Mouse (Mus musculus) embryonic facial prominence, embryonic 12.5 days (tissue): ENCODE results near the gene Col1a2. TPM values are rescaled to one million over a fixed set of nuclear protein-coding genes. Genes with fewer than 3 reads are reported as not detected.

Experiments used
- ATAC-seq: fragments of 200-750 bp; cut with Nextera tagmentation; 2 replicates; pipeline ENCODE4 v1.8.0; 2017; ENCODE audit not compliant: insufficient number of reproducible peaks, insufficient read depth, low FRiP score, low TSS enrichment
- H3K27ac ChIP-seq: fragments of 300-500 bp; sonication (generic); 2 replicates; pipeline ENCODE4 v1.5.1; 2016; ENCODE audit warnings: mild to moderate bottlenecking
- H3K27me3 ChIP-seq: fragments of 300-500 bp; sonication (generic); 2 replicates; pipeline ENCODE4 v1.6.1; 2016; ENCODE audit warnings: mild to moderate bottlenecking, moderate library complexity
- H3K36me3 ChIP-seq: fragments of 300-500 bp; sonication (generic); 2 replicates; pipeline ENCODE4 v1.6.1; 2016; ENCODE audit warnings: mild to moderate bottlenecking
- H3K4me1 ChIP-seq: fragments of 300-500 bp; sonication (generic); 2 replicates; pipeline ENCODE4 v1.6.1; 2016
- H3K4me2 ChIP-seq: fragments of 300-500 bp; sonication (generic); replicated peaks from 2 replicates; pipeline ENCODE4 v1.6.1; 2016; ENCODE audit warnings: mild to moderate bottlenecking, moderate library complexity
- H3K4me3 ChIP-seq: fragments of 300-500 bp; sonication (generic); 2 replicates; pipeline ENCODE4 v1.5.1; 2016; ENCODE audit warnings: mild to moderate bottlenecking
- H3K9ac ChIP-seq: fragments of 300-500 bp; sonication (generic); 2 replicates; pipeline ENCODE4 v1.6.1; 2016; ENCODE audit warnings: mild to moderate bottlenecking, moderate library complexity
- H3K9me3 ChIP-seq: fragments of 300-500 bp; sonication (generic); 2 replicates; pipeline ENCODE4 v1.6.1; 2016; ENCODE audit warnings: mild to moderate bottlenecking, moderate library complexity
- WGBS: fragments of 180-500 bp; shearing (Covaris S2); methylation state at CpG from one replicate; pipeline ENCODE4 v1.1.7; 2016; 5-methylcytosine and 5-hydroxymethylcytosine counted together
- polyA plus RNA-seq: library from polyadenylated mRNA; unstranded; fragments of >200 nt; fragmentation: Nextera tagmentation; extraction: Ambion mirVana; gene quantifications from 2 replicates; pipeline ENCODE4 v1.2.1, GENCODE M21; 2016

The Col1a2 gene
- polyA plus RNA-seq, 1 experiment from 2014 or later, result 672 TPM

DNA sequence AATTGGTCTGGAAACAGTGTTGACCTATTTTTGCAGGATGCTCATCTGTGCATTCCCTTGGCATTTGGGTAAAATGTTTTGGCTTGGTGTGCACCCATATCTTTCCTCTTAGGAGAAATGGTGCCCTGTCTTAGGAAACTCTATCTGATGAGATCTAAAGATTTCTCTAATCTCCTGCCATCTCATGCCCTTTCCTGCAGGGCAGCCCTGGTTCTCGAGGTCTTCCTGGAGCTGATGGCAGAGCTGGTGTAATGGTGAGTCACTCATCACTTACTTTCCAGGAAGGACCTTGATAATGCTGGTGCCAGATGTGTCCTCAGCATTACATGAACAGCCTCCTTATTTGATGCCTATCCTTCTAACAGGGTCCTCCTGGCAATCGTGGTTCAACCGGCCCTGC, 16.4 kb downstream of the Col1a2 start:
- no peak overlapping the region for H3K27ac ChIP-seq
- H3K9ac ChIP-seq, result no peak overlapping the region
- no peak overlapping the region for H3K4me3 ChIP-seq
- H3K4me1 ChIP-seq, result no peaks in the 10 kb centered on the region
- no peak overlapping the region for H3K4me2 ChIP-seq
- H3K27me3 ChIP-seq, result no peaks in the 10 kb centered on the region
- no peaks in the 10 kb centered on the region for H3K9me3 ChIP-seq
- peaks cover 72% of the 10 kb centered on the region for H3K36me3 ChIP-seq
- no peak for ATAC-seq
- WGBS, result 78% methylated on average over 3 of the region's 3 CpGs

DNA sequence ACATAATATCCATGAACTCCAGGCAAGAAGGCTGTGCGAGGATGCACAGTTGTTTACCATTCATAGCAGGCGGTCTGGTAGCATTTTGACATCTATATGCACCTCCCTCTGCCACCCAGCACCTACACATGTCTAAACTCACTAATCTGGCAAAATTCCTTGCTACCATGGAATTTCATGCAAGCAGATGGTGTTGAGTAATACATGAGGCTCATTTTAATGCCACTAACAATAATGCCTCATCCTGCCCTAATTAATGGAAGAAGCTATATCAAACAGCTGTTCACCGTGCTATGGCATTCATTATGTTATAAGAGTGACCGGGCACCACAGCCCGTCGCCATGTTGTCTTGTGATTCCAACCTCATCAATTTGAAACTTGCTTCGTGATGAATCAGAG, 23.8 kb downstream of the Col1a2 start:
- Histone ChIP-seq H3K36me3 (peaks cover 75% of the 10 kb centered on the region), H3K9ac (no peak overlapping the region), H3K4me2 (no peak overlapping the region), H3K4me3 (no peak overlapping the region), H3K4me1 (no peaks in the 10 kb centered on the region), H3K9me3 (no peaks in the 10 kb centered on the region), H3K27me3 (no peaks in the 10 kb centered on the region), H3K27ac (no peak overlapping the region)
- 89% methylated on average over 7 of the region's 7 CpGs for WGBS
- no peak for ATAC-seq

DNA sequence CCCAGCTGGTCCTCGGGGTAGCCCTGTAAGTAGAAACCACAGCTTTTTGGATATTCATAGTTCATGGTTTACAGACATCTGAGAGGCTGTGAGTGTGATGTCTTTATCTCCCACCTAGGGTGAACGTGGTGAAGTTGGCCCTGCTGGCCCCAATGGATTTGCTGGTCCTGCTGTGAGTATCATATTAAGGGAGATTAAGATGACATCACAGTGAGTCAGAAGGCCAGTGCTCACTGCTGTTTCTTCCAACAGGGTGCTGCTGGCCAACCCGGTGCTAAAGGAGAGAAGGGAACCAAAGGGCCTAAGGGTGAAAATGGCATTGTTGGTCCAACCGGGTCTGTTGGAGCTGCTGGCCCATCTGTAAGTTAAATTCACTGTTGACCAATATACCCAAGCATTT, 26.4 kb downstream of the Col1a2 start:
- Histone ChIP-seq H3K27ac (no peak overlapping the region), H3K4me2 (no peak overlapping the region), H3K4me3 (no peak overlapping the region), H3K9ac (no peak overlapping the region), H3K36me3 (peaks cover 84% of the 10 kb centered on the region), H3K27me3 (no peaks in the 10 kb centered on the region), H3K4me1 (no peaks in the 10 kb centered on the region), H3K9me3 (no peaks in the 10 kb centered on the region)
- WGBS, result 89% methylated on average over 4 of the region's 4 CpGs
- ATAC-seq, result no peak

DNA sequence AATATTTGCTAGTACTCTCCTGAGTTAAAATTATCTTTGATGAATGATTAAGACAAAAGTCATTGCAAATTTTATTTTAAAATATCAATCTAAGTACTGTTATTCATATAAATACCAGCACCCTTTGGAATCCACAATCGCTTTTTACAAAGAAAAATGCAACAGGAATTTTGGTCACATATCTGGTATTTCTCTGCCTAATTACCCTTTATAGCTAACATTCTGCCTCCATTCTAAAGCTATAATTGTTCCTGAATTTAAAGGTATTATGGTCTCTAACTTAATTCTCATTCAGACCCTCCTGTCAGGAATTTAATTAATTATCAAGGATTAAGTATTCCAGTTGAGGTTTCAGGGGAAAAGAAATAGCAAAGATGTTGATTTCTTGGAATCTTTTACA, 28.3 kb downstream of the Col1a2 start:
- ATAC-seq, result no peak

DNA sequence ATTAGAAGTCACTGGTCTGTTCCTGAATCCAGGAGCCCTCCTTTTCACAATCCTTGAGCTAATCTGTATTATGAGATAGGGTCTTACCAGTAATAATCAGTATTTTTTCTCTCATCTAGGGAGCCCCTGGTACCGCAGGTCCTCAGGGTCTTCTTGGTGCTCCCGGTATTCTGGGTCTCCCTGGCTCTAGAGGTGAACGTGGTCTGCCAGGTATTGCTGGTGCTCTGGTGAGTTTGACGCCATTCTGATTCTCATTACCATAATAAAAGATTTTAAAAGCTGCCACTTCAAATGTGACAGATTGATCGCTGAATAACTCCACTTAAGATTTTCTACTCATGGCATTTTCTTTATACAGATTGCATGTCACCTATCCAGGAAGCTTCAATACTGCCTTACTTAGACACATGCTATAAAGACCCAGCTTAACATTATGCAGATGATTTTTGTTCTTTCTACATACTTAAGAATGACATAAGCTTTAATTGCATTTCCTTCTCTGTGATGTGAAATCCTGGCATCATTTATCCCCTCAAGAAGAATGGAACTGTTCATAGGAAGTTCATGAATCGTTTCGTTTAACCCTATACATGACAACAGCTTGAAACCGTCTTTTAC, 30.0 kb downstream of the Col1a2 start:
- no peak overlapping the region for H3K4me3 ChIP-seq
- H3K9ac ChIP-seq, result no peak overlapping the region
- H3K9me3 ChIP-seq, result no peaks in the 10 kb centered on the region
- H3K27me3 ChIP-seq, result no peaks in the 10 kb centered on the region
- no peak for ATAC-seq
- H3K4me2 ChIP-seq, result no peak overlapping the region
- H3K4me1 ChIP-seq, result no peaks in the 10 kb centered on the region
- peaks cover 93% of the 10 kb centered on the region for H3K36me3 ChIP-seq
- WGBS, result 79% methylated on average over 8 of the region's 8 CpGs
- no peak overlapping the region for H3K27ac ChIP-seq

More for the DNA sequence above, 28.3 kb downstream of the Col1a2 start:
- Histone ChIP-seq H3K4me2 (no peak overlapping the region), H3K9ac (no peak overlapping the region), H3K9me3 (no peaks in the 10 kb centered on the region), H3K27me3 (no peaks in the 10 kb centered on the region), H3K36me3 (peaks cover 90% of the 10 kb centered on the region), H3K27ac (no peak overlapping the region), H3K4me3 (no peak overlapping the region), H3K4me1 (no peaks in the 10 kb centered on the region)
- WGBS, result 88% methylated on average over 1 of the region's 1 CpGs

DNA sequence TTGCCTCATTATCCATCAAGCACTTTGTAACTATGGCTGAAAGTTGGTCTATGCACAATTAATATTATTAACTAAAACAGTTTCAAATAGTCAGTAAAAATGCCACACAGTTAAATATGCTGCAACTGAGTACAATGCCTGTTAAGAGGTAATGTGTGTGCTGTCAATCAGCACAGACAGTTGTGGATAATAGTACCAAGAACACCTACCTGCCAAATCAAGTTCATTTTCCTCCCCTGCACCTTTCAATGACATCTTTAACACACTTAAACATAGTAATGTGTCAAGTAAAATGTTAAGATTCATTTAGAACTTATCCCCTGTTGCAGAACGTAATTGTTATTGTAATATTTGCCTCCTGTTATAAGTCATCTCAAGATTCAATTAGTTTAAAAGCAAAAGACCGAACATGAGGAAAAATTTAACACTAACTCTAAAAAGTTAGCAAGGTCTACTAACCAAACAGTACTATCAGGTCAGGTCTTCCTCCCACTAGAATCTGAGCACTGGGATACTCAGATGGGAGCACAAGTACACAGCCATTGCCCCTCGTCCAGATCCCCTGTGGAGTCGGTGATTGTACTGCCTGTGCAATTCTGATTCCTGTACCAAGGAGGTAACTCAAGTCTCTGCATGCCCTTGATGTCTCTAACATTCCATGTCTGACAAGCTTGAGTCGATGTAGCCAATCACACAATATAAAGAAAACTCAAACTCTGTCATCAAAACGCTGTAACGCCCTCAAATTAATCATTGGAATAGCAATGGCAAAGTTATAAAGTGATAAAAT, 37.5 kb downstream of the Col1a2 start:
- no peaks in the 10 kb centered on the region for H3K9me3 ChIP-seq
- no peaks in the 10 kb centered on the region for H3K27me3 ChIP-seq
- H3K4me1 ChIP-seq, result no peaks in the 10 kb centered on the region
- H3K4me3 ChIP-seq, result no peak overlapping the region
- H3K9ac ChIP-seq, result no peak overlapping the region
- no peak for ATAC-seq
- no peak overlapping the region for H3K27ac ChIP-seq
- peaks cover 49% of the 10 kb centered on the region for H3K36me3 ChIP-seq
- 88% methylated on average over 7 of the region's 7 CpGs for WGBS
- no peak overlapping the region for H3K4me2 ChIP-seq

DNA sequence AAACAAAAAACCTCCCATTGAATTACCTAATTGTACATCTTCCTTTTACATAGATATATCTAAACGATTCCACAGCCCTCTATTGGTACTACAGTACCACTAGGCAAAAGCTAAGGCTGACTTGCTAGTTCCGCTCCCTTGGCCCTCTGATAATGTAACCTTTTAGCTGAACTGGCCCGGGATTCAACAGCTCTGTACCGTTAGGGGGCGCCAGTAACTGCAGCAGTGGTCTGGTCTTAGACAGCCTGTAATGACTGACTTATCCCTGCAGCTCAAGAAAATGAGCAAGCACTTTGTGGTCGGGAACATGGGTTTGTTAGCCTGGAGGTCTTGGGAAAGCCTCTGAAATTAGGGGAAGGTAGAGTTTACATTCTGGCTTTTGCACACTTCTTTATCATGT, 39.9 kb downstream of the Col1a2 start:
- no peak overlapping the region for H3K4me3 ChIP-seq
- WGBS, result 52% methylated on average over 6 of the region's 6 CpGs

DNA sequence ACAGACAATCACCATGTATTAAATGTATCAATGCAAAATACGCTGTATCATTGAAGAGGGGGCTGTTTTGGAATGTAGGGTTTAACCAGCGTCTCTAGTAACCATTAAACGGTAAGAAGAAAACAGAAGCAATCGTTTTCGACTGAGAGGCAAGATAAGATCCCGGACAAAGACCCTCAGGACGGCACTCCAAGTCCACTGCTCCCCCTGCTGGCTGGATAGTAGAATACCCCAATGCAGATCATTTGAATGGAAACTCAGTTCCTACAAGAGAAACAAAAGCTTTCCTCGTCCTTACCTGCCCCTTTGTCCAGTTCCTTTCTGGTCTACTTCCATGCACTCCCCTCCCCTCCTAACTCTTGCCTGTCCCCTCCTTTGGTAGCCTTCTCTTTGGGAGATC, 41.1 kb downstream of the Col1a2 start:
- Histone ChIP-seq H3K9me3 (no peaks in the 10 kb centered on the region), H3K4me3 (no peak overlapping the region), H3K27me3 (no peaks in the 10 kb centered on the region), H3K9ac (no peak overlapping the region), H3K4me1 (no peaks in the 10 kb centered on the region), H3K27ac (no peak overlapping the region), H3K4me2 (no peak overlapping the region), H3K36me3 (peaks cover 14% of the 10 kb centered on the region; the same call in 1 of the 2 replicates)
- no peak for ATAC-seq
- WGBS, result 50% methylated on average over 8 of the region's 8 CpGs

More for the DNA sequence above, 39.9 kb downstream of the Col1a2 start:
- Histone ChIP-seq H3K4me2 (no peak overlapping the region), H3K27ac (no peak overlapping the region), H3K27me3 (no peaks in the 10 kb centered on the region), H3K36me3 (peaks cover 24% of the 10 kb centered on the region), H3K9ac (no peak overlapping the region), H3K9me3 (no peaks in the 10 kb centered on the region), H3K4me1 (no peaks in the 10 kb centered on the region)
- 0 out of 2 replicates have a peak, but pooled peaks have one; percentile 35 for ATAC-seq

DNA sequence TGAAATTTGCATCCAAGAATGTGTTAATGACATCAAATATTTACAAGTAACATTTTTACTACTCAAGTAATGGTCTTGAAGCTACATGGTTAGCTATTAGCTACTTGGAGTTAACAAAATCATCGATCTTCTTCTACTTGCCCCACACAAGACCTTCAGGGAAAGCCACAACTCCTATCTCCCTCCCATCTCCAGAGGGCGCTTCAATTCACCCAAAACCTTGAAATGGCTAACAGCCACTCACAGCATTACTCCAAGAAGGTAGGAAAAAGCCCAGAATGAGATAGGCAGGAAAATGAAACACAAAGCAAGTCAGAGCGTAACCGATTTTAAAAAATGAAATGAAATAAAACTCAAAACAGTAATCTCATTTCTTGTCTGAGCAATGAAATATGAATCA, 44.3 kb downstream of the Col1a2 start:
- no peaks in the 10 kb centered on the region for H3K36me3 ChIP-seq
- no peaks in the 10 kb centered on the region for H3K9me3 ChIP-seq
- ATAC-seq, result no peak
- no peak overlapping the region for H3K27ac ChIP-seq
- H3K9ac ChIP-seq, result no peak overlapping the region
- no peak overlapping the region for H3K4me2 ChIP-seq
- WGBS, result 65% methylated on average over 4 of the region's 4 CpGs
- H3K4me3 ChIP-seq, result no peak overlapping the region
- H3K27me3 ChIP-seq, result no peaks in the 10 kb centered on the region
- peaks cover 1% of the 10 kb centered on the region; the same call in 1 of the 2 replicates for H3K4me1 ChIP-seq

DNA sequence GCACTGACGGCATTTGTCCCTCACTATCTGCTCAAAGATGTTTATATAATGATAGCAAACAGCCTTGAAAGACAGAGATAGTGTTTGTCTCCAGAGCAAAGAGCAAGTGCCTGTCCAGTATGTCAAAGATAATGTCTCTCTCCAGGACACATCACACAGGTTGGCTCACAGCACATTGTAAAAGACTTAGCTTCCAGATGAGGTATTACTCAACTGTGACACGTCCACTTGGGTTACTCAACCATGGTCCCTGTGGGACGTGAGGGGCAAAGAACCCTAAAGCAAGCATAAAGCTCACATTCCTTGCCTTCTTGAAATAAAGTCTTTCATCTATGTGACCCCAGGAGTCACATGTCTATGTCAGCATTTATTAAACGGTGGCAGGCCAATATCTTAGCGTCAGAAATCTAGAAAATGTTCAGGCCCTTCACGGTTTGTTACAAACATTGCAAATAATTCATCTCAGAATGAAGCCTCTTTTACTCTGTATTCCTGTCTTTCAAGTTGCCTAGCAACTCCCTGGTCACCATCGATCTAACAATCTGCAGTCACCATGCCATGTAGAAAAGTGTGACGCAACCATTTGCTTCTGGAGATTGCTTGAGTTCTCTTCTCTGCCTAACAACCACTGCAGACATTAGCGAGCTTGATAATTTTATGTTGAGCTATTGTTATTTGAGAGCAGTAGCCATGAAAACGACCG, 45.4 kb downstream of the Col1a2 start:
- Histone ChIP-seq H3K27me3 (no peaks in the 10 kb centered on the region), H3K36me3 (no peaks in the 10 kb centered on the region), H3K4me1 (peaks cover 11% of the 10 kb centered on the region), H3K4me2 (no peak overlapping the region), H3K27ac (no peak overlapping the region), H3K9ac (no peak overlapping the region), H3K9me3 (no peaks in the 10 kb centered on the region), H3K4me3 (no peak overlapping the region)
- no peak for ATAC-seq
- 71% methylated on average over 11 of the region's 11 CpGs for WGBS

DNA sequence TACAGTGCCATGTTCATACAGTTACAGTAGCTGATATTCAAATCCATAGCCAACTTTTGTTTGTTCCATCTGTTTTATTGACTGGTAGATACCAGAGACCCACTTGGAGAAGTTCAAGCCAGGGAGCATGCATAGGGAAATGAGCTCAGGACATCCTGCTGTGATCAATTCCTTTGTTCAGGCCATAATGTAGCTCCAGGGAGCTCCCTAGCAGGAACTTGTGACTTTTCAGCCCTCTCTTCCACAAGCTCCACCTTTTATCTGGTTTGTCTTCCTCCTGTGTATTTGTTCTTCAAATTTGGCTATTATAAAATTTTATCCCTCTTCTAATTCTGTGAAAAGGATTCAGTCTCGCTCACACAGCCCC, 45.9 kb downstream of the Col1a2 start:
- no peak overlapping the region for H3K9ac ChIP-seq
- H3K4me3 ChIP-seq, result no peak overlapping the region
- H3K27me3 ChIP-seq, result no peaks in the 10 kb centered on the region
- H3K36me3 ChIP-seq, result no peaks in the 10 kb centered on the region
- no peak overlapping the region for H3K4me2 ChIP-seq
- no peak overlapping the region for H3K27ac ChIP-seq
- no peaks in the 10 kb centered on the region for H3K9me3 ChIP-seq
- ATAC-seq, result no peak
- 72% methylated on average over 1 of the region's 1 CpGs for WGBS
- H3K4me1 ChIP-seq, result peaks cover 11% of the 10 kb centered on the region

DNA sequence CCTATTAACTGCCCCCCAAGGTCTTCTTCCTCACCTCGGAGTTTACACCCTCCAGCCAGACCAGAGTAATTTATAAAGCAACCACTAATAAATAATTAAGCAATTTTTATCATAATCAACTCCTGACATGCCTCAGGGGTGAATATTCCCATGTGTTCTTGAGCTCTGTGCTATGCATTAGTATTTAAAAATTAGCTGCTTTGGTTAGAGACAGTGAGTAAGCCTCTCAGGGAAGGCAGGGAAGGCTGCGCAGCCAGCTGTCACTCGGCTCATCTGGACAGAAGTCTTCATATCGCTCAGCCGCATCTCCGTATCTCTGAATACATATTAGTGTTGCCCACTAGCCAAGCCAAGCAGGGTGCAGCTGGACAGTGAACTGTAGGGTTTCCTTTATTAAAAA, 50.8 kb downstream of the Col1a2 start:
- Histone ChIP-seq H3K4me2 (no peak overlapping the region), H3K27ac (no peak overlapping the region), H3K27me3 (no peaks in the 10 kb centered on the region), H3K4me1 (peaks cover 25% of the 10 kb centered on the region), H3K9ac (no peak overlapping the region), H3K36me3 (no peaks in the 10 kb centered on the region), H3K4me3 (no peak overlapping the region), H3K9me3 (no peaks in the 10 kb centered on the region)
- no peak for ATAC-seq
- WGBS, result 67% methylated on average over 6 of the region's 6 CpGs
